Mouse (Mus musculus): Measurements from ENCODE around the gene Nexmif.
"Not testable (repeated sequence)": the region's sequence is repeated elsewhere in the genome, so short reads cannot be mapped to it uniquely, and the experiment has no call there.

The Nexmif gene

GRCm38 (mm10) chrX:104200736-104201591, at the start of gene Nexmif:
Nexmif (minus strand) TSS chrX:104201185.
- no peak for DNase-seq (ENCODE audit: low read depth, low spot score)

- no peak for DNase-seq (ENCODE audit: low read depth, low spot score)
These were observed 7.7 kb upstream of the Nexmif start for GRCm38 (mm10) chrX:104208701-104209100.

- no peak for DNase-seq (ENCODE audit: low read depth, low spot score)
These were observed 681 bp upstream of the Nexmif start for GRCm38 (mm10) chrX:104201592-104202139.

GRCm38 (mm10) chrX:104200388-104200735, 623 bp downstream of the Nexmif start:
- DNase-seq (ENCODE audit: low read depth, low spot score): no peak

- DNase-seq (ENCODE audit: low read depth, low spot score): no peak
These were observed 1.2 kb downstream of the Nexmif start for GRCm38 (mm10) chrX:104199611-104200387.

- DNase-seq (ENCODE audit: low read depth, low spot score): no peak
These were observed 1.9 kb downstream of the Nexmif start for GRCm38 (mm10) chrX:104199070-104199469.

GRCm38 (mm10) chrX:104196561-104196960, 4.4 kb downstream of the Nexmif start:
- DNase-seq (ENCODE audit: low read depth, low spot score): no peak

- DNase-seq (ENCODE audit: low read depth, low spot score): no peak
These were observed 21.7 kb downstream of the Nexmif start for GRCm38 (mm10) chrX:104179257-104179656.

- DNase-seq (ENCODE audit: low read depth, low spot score): no peak
These were observed 50.9 kb downstream of the Nexmif start for GRCm38 (mm10) chrX:104150072-104150471.

GRCm38 (mm10) chrX:104115266-104115665, 85.7 kb downstream of the Nexmif start:
- DNase-seq (ENCODE audit: low read depth, low spot score): not testable (repeated sequence)

GRCm38 (mm10) chrX:104114596-104114995, 86.4 kb downstream of the Nexmif start:
- no peak for DNase-seq (ENCODE audit: low read depth, low spot score)

GRCm38 (mm10) chrX:104054848-104055247, 146.1 kb downstream of the Nexmif start:
- DNase-seq (ENCODE audit: low read depth, low spot score): no peak

GRCm38 (mm10) chrX:104040276-104040675, 160.7 kb downstream of the Nexmif start:
- no peak for DNase-seq (ENCODE audit: low read depth, low spot score)

GRCm38 (mm10) chrX:104033843-104034242, 167.1 kb downstream of the Nexmif start:
- no peak for DNase-seq (ENCODE audit: low read depth, low spot score)

- no peak for DNase-seq (ENCODE audit: low read depth, low spot score)
These were observed 168.2 kb downstream of the Nexmif start for GRCm38 (mm10) chrX:104032756-104033155.
